Mouse (Mus musculus) kidney, embryonic 14.5 days (tissue): ENCODE measurements around the gene Elovl3. TPM values are rescaled to one million over a fixed set of nuclear protein-coding genes. Genes with fewer than 3 reads are reported as not detected.

Experiments used
- ATAC-seq: fragments of 200-750 bp; cut with Nextera tagmentation; 2 replicates; pipeline ENCODE4 v1.8.0; 2017; ENCODE audit warnings: moderate number of reproducible peaks, mild to moderate bottlenecking, moderate TSS enrichment, moderate library complexity; ENCODE audit not compliant: low FRiP score, low TSS enrichment
- H3K27ac ChIP-seq: fragments of 300-500 bp; sonication (generic); 2 replicates; pipeline ENCODE4 v1.5.1; 2014; ENCODE audit warnings: low read depth, mild to moderate bottlenecking, low read length, moderate library complexity, mixed read lengths
- H3K27me3 ChIP-seq: fragments of 300-500 bp; sonication (generic); 2 replicates; pipeline ENCODE4 v1.6.1; 2014; ENCODE audit warnings: mild to moderate bottlenecking, low read length; ENCODE audit not compliant: control insufficient read depth, insufficient read depth
- H3K36me3 ChIP-seq: fragments of 300-500 bp; sonication (generic); 2 replicates; pipeline ENCODE4 v1.6.1; 2014; ENCODE audit warnings: low read length, mixed read lengths; ENCODE audit not compliant: control insufficient read depth, insufficient read depth
- H3K4me1 ChIP-seq: fragments of 300-500 bp; sonication (generic); 2 replicates; pipeline ENCODE4 v1.6.1; 2014; ENCODE audit warnings: low read length, mixed read lengths; ENCODE audit not compliant: control insufficient read depth, insufficient read depth
- H3K4me2 ChIP-seq: fragments of 300-500 bp; sonication (generic); replicated peaks from 2 replicates; pipeline ENCODE4 v1.6.1; 2014; ENCODE audit warnings: low read depth, mild to moderate bottlenecking, low read length
- H3K4me3 ChIP-seq: fragments of 300-500 bp; sonication (generic); 2 replicates; pipeline ENCODE4 v1.5.1; 2014; ENCODE audit warnings: mild to moderate bottlenecking, low read length
- H3K9ac ChIP-seq: fragments of 300-500 bp; sonication (generic); 2 replicates; pipeline ENCODE4 v1.6.1; 2014; ENCODE audit warnings: low read depth, mild to moderate bottlenecking, low read length, moderate library complexity
- H3K9me3 ChIP-seq: fragments of 300-500 bp; sonication (generic); 2 replicates; pipeline ENCODE4 v1.6.1; 2016; ENCODE audit warnings: low read length; ENCODE audit not compliant: control insufficient read depth
- WGBS: fragments of 180-500 bp; shearing (Covaris S2); extraction: QIAGEN DNeasy Blood & Tissue Kit; methylation state at CpG from one replicate; pipeline ENCODE4 v1.1.7; 2014; 5-methylcytosine and 5-hydroxymethylcytosine counted together
- polyA plus RNA-seq: library from polyadenylated mRNA; unstranded; fragments of >200 nt; fragmentation: Nextera tagmentation; extraction: Ambion mirVana; gene quantifications from 2 replicates; pipeline ENCODE4 v1.2.1, GENCODE M21; 2014

Elovl3 gene
- polyA plus RNA-seq, 1 experiment from 2014 or later, result not detected

- no peaks in the 10 kb centered on the region for H3K4me1 ChIP-seq
- WGBS, result 62% methylated on average over 6 of the region's 6 CpGs
- H3K27ac ChIP-seq, result no peak overlapping the region
- H3K9ac ChIP-seq, result no peak overlapping the region
- H3K27me3 ChIP-seq, result no peaks in the 10 kb centered on the region
- H3K9me3 ChIP-seq, result no peaks in the 10 kb centered on the region
- H3K4me3 ChIP-seq, result no peak overlapping the region
- no peak overlapping the region for H3K4me2 ChIP-seq
- no peak for ATAC-seq
- no peaks in the 10 kb centered on the region for H3K36me3 ChIP-seq
Measured at GRCm38 (mm10) chr19:46103437-46104186, 28.1 kb upstream of the Elovl3 start.

- Histone ChIP-seq H3K27ac (no peak overlapping the region), H3K36me3 (no peaks in the 10 kb centered on the region), H3K9me3 (no peaks in the 10 kb centered on the region), H3K4me1 (no peaks in the 10 kb centered on the region), H3K9ac (no peak overlapping the region), H3K4me2 (no peak overlapping the region), H3K27me3 (no peaks in the 10 kb centered on the region), H3K4me3 (no peak overlapping the region)
- no peak for ATAC-seq
- WGBS, result 74% methylated on average over 2 of the region's 2 CpGs
Measured at GRCm38 (mm10) chr19:46104187-46104557, 27.5 kb upstream of the Elovl3 start.

DNA sequence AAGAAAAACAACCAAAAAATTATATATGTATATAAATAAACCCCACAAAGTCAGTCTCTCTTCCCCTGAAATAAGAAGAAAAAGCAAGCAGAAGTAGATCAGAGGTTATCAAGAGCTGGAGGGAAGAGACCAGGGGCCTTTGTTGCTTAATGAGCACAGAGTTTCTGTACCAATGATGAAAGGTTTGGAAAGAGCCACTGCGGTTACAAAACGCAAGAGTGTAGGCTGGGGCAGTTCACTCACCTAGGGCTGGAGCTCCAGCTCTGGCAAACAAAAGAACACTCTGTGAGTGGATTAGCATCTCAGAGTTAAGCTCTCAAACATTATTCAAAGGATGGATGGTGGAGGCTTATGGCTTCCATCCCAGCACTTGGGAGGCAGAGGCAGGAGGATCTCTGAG lies 21.5 kb upstream of the Elovl3 start:
- H3K9me3 ChIP-seq, result no peaks in the 10 kb centered on the region
- no peak overlapping the region for H3K9ac ChIP-seq
- no peak for ATAC-seq
- no peaks in the 10 kb centered on the region for H3K36me3 ChIP-seq
- no peaks in the 10 kb centered on the region for H3K27me3 ChIP-seq
- 73% methylated on average over 2 of the region's 2 CpGs for WGBS
- no peak overlapping the region for H3K4me2 ChIP-seq
- no peak overlapping the region for H3K27ac ChIP-seq
- no peaks in the 10 kb centered on the region for H3K4me1 ChIP-seq
- no peak overlapping the region for H3K4me3 ChIP-seq

GRCm38 (mm10) chr19:46110781-46111180 lies 20.9 kb upstream of the Elovl3 start:
- WGBS, result 82% methylated on average over 5 of the region's 5 CpGs
- H3K36me3 ChIP-seq, result no peaks in the 10 kb centered on the region
- no peaks in the 10 kb centered on the region for H3K9me3 ChIP-seq
- ATAC-seq, result no peak
- no peaks in the 10 kb centered on the region for H3K27me3 ChIP-seq
- no peaks in the 10 kb centered on the region for H3K4me1 ChIP-seq
- H3K4me2 ChIP-seq, result no peak overlapping the region
- no peak overlapping the region for H3K27ac ChIP-seq
- H3K4me3 ChIP-seq, result no peak overlapping the region
- H3K9ac ChIP-seq, result no peak overlapping the region

- Histone ChIP-seq H3K4me2 (no peak overlapping the region), H3K4me1 (no peaks in the 10 kb centered on the region), H3K27ac (no peak overlapping the region), H3K4me3 (no peak overlapping the region), H3K9ac (no peak overlapping the region), H3K36me3 (no peaks in the 10 kb centered on the region), H3K9me3 (no peaks in the 10 kb centered on the region), H3K27me3 (no peaks in the 10 kb centered on the region)
- no peak for ATAC-seq
- WGBS, result 56% methylated on average over 4 of the region's 4 CpGs
Measured at GRCm38 (mm10) chr19:46114617-46115016, 17.1 kb upstream of the Elovl3 start.

GRCm38 (mm10) chr19:46119458-46119857 lies 12.2 kb upstream of the Elovl3 start:
- 92% methylated on average over 3 of the region's 3 CpGs for WGBS
- H3K9me3 ChIP-seq, result no peaks in the 10 kb centered on the region
- no peak for ATAC-seq
- no peak overlapping the region for H3K4me3 ChIP-seq
- H3K27me3 ChIP-seq, result no peaks in the 10 kb centered on the region
- H3K4me1 ChIP-seq, result no peaks in the 10 kb centered on the region
- H3K9ac ChIP-seq, result no peak overlapping the region
- H3K27ac ChIP-seq, result no peak overlapping the region
- no peaks in the 10 kb centered on the region for H3K36me3 ChIP-seq
- no peak overlapping the region for H3K4me2 ChIP-seq

- ATAC-seq, result no peak
- WGBS, result 74% methylated on average over 6 of the region's 6 CpGs
Measured at GRCm38 (mm10) chr19:46120872-46121271, 10.8 kb upstream of the Elovl3 start.

DNA sequence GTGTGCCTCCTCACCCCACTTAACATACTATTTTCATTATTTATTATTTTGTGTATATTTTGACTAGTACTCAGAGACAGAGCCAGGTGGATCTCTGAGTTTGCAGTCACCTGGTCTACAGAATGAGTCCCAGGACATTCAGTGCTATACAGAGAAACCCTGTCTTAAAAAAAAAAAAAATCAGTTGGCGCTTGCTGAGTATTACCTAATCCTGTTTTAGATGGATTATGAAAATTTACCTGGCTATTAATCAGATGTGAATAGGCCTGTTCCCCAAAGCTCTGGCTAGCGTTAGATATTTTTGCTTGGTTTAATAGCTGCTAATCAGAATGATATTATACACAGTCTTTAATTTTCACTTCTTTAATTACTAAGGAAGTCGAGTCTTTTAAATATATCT lies 7.8 kb upstream of the Elovl3 start:
- Histone ChIP-seq H3K36me3 (no peaks in the 10 kb centered on the region), H3K27ac (no peak overlapping the region), H3K9me3 (no peaks in the 10 kb centered on the region), H3K9ac (no peak overlapping the region), H3K4me1 (no peaks in the 10 kb centered on the region), H3K4me3 (no peak overlapping the region), H3K27me3 (no peaks in the 10 kb centered on the region), H3K4me2 (no peak overlapping the region)
- 82% methylated on average over 3 of the region's 3 CpGs for WGBS
- no peak for ATAC-seq

More at GRCm38 (mm10) chr19:46120872-46121271, 10.8 kb upstream of the Elovl3 start:
- H3K4me1 ChIP-seq, result no peaks in the 10 kb centered on the region
- no peak overlapping the region for H3K4me3 ChIP-seq
- H3K36me3 ChIP-seq, result no peaks in the 10 kb centered on the region
- H3K9ac ChIP-seq, result no peak overlapping the region
- no peak overlapping the region for H3K4me2 ChIP-seq
- H3K9me3 ChIP-seq, result no peaks in the 10 kb centered on the region
- H3K27me3 ChIP-seq, result no peaks in the 10 kb centered on the region
- H3K27ac ChIP-seq, result no peak overlapping the region

- H3K36me3 ChIP-seq, result no peaks in the 10 kb centered on the region
- H3K4me1 ChIP-seq, result no peaks in the 10 kb centered on the region
- no peaks in the 10 kb centered on the region for H3K9me3 ChIP-seq
- H3K27me3 ChIP-seq, result no peaks in the 10 kb centered on the region
- ATAC-seq, result no peak
- H3K27ac ChIP-seq, result no peak overlapping the region
- no peak overlapping the region for H3K4me3 ChIP-seq
- no peak overlapping the region for H3K9ac ChIP-seq
- no peak overlapping the region for H3K4me2 ChIP-seq
Measured at GRCm38 (mm10) chr19:46124651-46125050, 7.0 kb upstream of the Elovl3 start.
